Mouse (Mus musculus) heart, adult 2 months (tissue): Measurements from ENCODE around the gene Sh3rf3. TPM values are rescaled to one million over a fixed set of nuclear protein-coding genes. Genes with fewer than 3 reads are reported as not detected.

Experiments used
- DNase-seq, 2 experiments: peaks; one replicate each; pipeline ENCODE4 v3.0.0; 2021
- H3K27ac ChIP-seq: fragments of 200-600 bp; 2 replicates; pipeline ENCODE4 v1.8.1; 2022
- H3K27me3 ChIP-seq: fragments of 200-500 bp; 2 replicates; pipeline ENCODE4 v1.6.1; 2012; ENCODE audit warnings: mild to moderate bottlenecking, low read length, inconsistent platforms, mixed read lengths; ENCODE audit not compliant: control insufficient read depth, insufficient read depth
- H3K36me3 ChIP-seq: fragments of 200-500 bp; 2 replicates; pipeline ENCODE4 v1.6.1; 2012; ENCODE audit warnings: low read length, inconsistent platforms; ENCODE audit not compliant: control insufficient read depth, insufficient read depth
- H3K4me1 ChIP-seq: fragments of 200-500 bp; 2 replicates; pipeline ENCODE4 v1.6.1; 2011; ENCODE audit warnings: low read length; ENCODE audit not compliant: control insufficient read depth, insufficient read depth
- H3K4me3 ChIP-seq: fragments of 200-600 bp; 2 replicates; pipeline ENCODE4 v1.8.1; 2022
- H3K79me2 ChIP-seq: fragments of 200-500 bp; replicated peaks from 2 replicates; pipeline ENCODE4 v1.6.1; 2012; ENCODE audit warnings: mild to moderate bottlenecking, inconsistent platforms, low read length, moderate library complexity, mixed read lengths; ENCODE audit not compliant: control insufficient read depth, insufficient read depth
- H3K9ac ChIP-seq: fragments of 200-500 bp; 2 replicates; pipeline ENCODE4 v1.6.1; 2012; ENCODE audit warnings: low read depth, mild to moderate bottlenecking, control low read depth, inconsistent platforms, low read length, mixed read lengths
- CTCF ChIP-seq: fragments of 200-600 bp; IDR thresholded peaks from 2 replicates; pipeline ENCODE4 v1.8.1; 2022; ENCODE audit warnings: antibody characterized with exemption, mild to moderate bottlenecking, moderate library complexity
- EP300 ChIP-seq: fragments of 200-500 bp; IDR thresholded peaks from 2 replicates; pipeline ENCODE4 v1.6.1; 2011; ENCODE audit warnings: low read depth, low read length, control low read depth; ENCODE audit not compliant: insufficient read depth
- POLR2A ChIP-seq: fragments of 200-500 bp; IDR thresholded peaks from 2 replicates; pipeline ENCODE4 v1.6.1; 2011; ENCODE audit warnings: mild to moderate bottlenecking, low read depth, low read length, control low read depth; ENCODE audit not compliant: insufficient read depth
- WGBS: fragments of 180-500 bp; shearing (Covaris S2); methylation state at CpG from one replicate; pipeline ENCODE4 v1.1.7; 2018; 5-methylcytosine and 5-hydroxymethylcytosine counted together
- intact Hi-C: fragments of 180-260 bp; cut with DNase I; formaldehyde crosslinking; loops from one replicate; pipeline ENCODE4 v1.15.1; 2025
- polyA plus RNA-seq: library from polyadenylated mRNA; depleted of rRNA; stranded (reverse); fragments of >200 nt; gene quantifications from 2 replicates; pipeline ENCODE4 v1.2.3, GENCODE M21; 2012
- total RNA-seq, 2 experiments: library from RNA; stranded (reverse); gene quantifications; 2 replicates each; pipeline ENCODE4 v1.2.3; 2021

Gene Sh3rf3
- total and polyA plus RNA-seq, 3 experiments, result 0.80 to 1.6 (median 0.97) TPM

DNA sequence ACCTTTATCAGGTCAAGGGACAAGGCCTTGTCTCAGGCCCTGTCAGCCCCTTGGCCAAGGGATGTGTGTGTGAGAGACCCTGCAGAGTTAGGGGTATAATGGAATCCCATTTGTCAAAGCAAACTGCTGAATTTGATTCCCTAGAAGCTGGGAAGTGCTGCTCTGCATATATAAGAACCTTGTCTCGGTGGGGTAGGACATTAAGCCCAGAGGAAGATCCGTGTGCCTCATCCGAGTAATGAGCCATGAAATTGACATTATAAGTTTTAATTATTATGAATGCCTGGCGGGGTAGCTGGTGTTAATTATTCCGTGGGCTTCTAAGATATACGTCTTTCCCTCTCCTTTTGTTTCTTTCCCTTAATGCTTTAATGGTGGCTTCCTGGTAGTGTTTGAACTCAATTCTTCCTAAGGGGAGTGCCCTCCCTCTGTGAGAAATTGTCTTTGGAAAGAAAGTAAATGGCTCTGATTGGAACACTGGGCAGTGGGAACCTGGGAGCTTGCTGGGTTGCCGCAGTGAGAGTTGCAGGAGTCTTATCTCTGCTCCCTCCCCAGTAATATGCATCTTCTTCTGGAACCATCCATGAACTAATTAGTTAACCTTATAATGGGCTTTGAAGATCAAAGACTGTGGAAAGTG is 166.3 kb downstream of the Sh3rf3 start:
- intact Hi-C loops, result no loop called here
- TF ChIP-seq EP300 (no peak), POLR2A (no peak), CTCF (no peak)
- 77% methylated on average over 7 of the region's 7 CpGs for WGBS

DNA sequence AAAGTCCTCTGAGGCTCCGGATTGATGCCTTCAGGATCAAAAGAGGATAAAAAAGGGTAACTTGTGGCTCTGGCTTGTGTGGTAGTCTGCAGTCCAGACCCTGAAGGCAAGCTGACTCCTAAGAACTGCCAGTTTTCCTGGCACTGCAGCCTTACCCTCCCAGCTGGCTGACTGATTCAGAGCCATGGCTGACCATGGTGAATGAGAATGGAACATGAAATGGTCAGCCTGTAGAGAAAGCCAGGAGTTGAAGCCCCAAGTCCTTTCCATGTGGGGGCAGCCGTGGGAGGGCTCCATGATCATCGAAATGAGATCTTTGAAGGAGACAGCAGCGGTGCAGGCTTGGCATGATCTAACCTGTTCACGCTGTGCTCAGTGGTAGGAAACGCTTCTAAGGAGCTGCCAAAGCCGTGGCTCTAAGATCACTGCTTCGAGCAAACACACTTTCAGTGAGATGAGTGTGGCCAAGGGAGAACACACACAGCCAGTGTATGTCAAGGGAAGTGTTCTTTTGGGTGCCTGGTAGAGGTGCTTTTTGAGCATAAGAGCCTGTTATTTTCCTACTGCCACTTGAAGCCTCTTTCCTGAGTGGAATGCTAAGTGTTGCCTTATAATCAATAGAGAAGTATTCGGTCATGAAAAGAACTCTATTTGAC is 168.6 kb downstream of the Sh3rf3 start:
- WGBS, result 83% methylated on average over 9 of the region's 9 CpGs
- Histone ChIP-seq H3K27me3 (no peaks in the 10 kb centered on the region), H3K4me1 (no peaks in the 10 kb centered on the region), H3K36me3 (no peaks in the 10 kb centered on the region), H3K4me3 (no peak overlapping the region), H3K9ac (no peak overlapping the region), H3K79me2 (no peaks in the 10 kb centered on the region), H3K27ac (no peak overlapping the region)
- intact Hi-C loops, result no loop called here
- TF ChIP-seq EP300 (no peak), POLR2A (no peak), CTCF (no peak)
- DNase-seq, result no peak

More for the DNA sequence above, 166.3 kb downstream of the Sh3rf3 start:
- Histone ChIP-seq H3K36me3 (no peaks in the 10 kb centered on the region), H3K4me3 (no peak overlapping the region), H3K27me3 (no peaks in the 10 kb centered on the region), H3K27ac (no peak overlapping the region), H3K9ac (no peak overlapping the region), H3K79me2 (no peaks in the 10 kb centered on the region), H3K4me1 (no peaks in the 10 kb centered on the region)
- no peak for DNase-seq

DNA sequence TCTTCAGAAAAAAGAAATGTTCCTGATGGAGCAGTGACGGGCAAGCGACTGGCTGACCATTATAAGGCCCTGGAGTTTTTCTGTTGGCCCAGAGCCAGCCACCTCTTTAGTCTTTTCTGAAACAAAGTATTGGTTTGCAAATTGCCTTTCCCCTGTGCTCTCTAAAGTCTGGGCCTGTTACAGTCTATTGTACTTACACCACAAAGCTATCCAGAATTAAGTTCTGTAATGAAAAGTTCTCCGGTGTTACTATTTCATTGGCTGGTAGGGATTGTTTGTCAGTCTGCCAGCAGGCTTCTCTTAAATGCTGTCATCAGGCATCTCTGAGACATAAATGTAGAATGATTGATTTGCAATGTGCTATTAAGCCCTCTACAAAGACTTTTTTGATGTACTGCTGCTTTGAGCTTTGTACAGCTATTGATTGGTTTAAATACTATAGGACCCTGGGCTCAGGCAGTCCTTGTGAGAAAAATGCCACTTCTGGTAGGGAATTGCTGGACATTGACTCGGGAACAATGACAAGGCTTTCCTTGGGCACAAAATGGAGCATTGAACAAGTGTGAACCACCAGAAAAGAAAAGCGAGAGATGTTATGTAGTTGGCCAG is 169.5 kb downstream of the Sh3rf3 start:
- DNase-seq, result no peak
- WGBS, result 69% methylated on average over 5 of the region's 5 CpGs
- Histone ChIP-seq H3K79me2 (no peaks in the 10 kb centered on the region), H3K4me1 (no peaks in the 10 kb centered on the region), H3K27ac (no peak overlapping the region), H3K36me3 (no peaks in the 10 kb centered on the region), H3K4me3 (no peak overlapping the region), H3K9ac (no peak overlapping the region), H3K27me3 (no peaks in the 10 kb centered on the region)
- TF ChIP-seq POLR2A, result no peak
- TF ChIP-seq CTCF, result no peak
- no peak for TF ChIP-seq EP300
- intact Hi-C loops, result no loop called here

DNA sequence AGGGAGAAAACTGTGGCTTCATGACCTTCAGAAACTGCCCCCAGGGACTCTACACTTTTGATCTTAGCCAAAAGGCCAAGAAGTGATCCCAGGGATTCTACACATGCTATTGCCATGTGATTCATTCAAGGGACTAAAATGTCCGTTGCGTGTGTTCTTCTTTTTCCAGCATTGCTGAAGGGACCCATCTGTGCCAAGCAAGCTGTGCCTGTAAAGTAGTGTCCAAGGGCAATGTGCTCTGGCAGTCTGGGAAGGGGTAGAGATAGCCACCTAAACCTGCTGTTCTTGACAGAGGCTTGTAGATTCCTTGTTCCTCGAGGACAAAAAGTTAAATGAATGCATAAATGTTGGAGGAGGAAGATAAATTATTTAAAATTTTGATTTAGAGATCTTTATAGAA is 178.5 kb downstream of the Sh3rf3 start:
- WGBS, result 73% methylated on average over 3 of the region's 3 CpGs
- Histone ChIP-seq H3K27me3 (no peaks in the 10 kb centered on the region), H3K4me3 (no peak overlapping the region), H3K9ac (no peak overlapping the region), H3K79me2 (no peaks in the 10 kb centered on the region), H3K4me1 (no peaks in the 10 kb centered on the region), H3K36me3 (no peaks in the 10 kb centered on the region), H3K27ac (no peak overlapping the region)
- TF ChIP-seq EP300 (no peak), POLR2A (no peak), CTCF (no peak)
- intact Hi-C loops, result loop anchor here (5.0 kb wide), 1 partner anchor 179 kb away; the partner anchor contains the start of gene Sh3rf3
- no peak for DNase-seq

DNA sequence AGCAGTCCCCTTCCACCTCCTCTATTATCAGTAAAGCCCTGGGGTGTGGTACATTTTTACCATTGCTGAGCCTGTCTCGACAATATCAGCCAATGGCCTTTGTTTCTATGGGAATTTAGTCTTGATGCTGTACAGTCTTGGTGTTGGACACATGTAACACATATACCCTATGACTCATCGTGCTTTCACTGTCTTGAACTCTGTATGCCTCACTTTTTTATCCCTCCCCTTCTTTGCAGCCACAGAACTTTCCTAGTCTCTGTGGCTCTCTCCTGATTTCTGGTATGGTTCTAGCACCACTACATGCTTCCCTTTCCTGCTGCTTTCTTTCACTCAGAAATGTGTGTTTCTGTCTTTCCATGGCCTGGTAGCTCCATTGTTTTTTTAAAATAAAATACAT is 181.6 kb downstream of the Sh3rf3 start:
- no peak overlapping the region for H3K4me3 ChIP-seq
- H3K27ac ChIP-seq, result no peak overlapping the region
- TF ChIP-seq CTCF (no peak), EP300 (no peak)
- H3K36me3 ChIP-seq, result no peaks in the 10 kb centered on the region
- DNase-seq, result no peak
- H3K79me2 ChIP-seq, result no peaks in the 10 kb centered on the region
- H3K9ac ChIP-seq, result no peak overlapping the region
- intact Hi-C loops, result loop anchor here (5.0 kb wide), 1 partner anchor 182 kb away; the partner anchor contains the start of gene Sh3rf3
- no peaks in the 10 kb centered on the region for H3K27me3 ChIP-seq
- 49% methylated on average over 2 of the region's 2 CpGs for WGBS
- H3K4me1 ChIP-seq, result no peaks in the 10 kb centered on the region

DNA sequence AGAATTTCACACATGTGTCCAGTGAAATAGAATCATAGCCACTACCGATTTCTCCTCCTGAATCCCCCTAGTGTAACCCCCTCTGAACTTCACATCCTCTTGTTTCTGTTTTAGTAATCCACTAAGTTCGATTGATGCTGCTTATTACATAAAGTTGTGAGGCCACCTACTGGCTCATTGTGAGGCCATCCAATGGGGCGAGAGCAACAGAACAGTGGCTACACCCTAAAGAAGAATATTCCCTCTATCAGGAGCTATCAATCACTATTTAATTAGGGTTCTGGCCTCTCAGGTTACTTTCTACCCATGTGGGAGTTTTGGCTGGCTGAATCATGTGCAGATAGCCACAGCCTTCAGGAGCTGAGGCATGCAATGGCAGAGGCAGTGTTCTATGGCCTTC is 182.0 kb downstream of the Sh3rf3 start:
- 65% methylated on average over 3 of the region's 3 CpGs for WGBS
- no peaks in the 10 kb centered on the region for H3K4me1 ChIP-seq
- H3K79me2 ChIP-seq, result no peaks in the 10 kb centered on the region
- no peaks in the 10 kb centered on the region for H3K27me3 ChIP-seq
- intact Hi-C loops, result no loop called here
- H3K36me3 ChIP-seq, result no peaks in the 10 kb centered on the region
- H3K27ac ChIP-seq, result no peak overlapping the region
- H3K4me3 ChIP-seq, result no peak overlapping the region
- TF ChIP-seq POLR2A, result no peak
- TF ChIP-seq CTCF, result peak; percentile 40
- no peak for TF ChIP-seq EP300
- no peak overlapping the region for H3K9ac ChIP-seq
- DNase-seq, result no peak
